Mouse (Mus musculus): ENCODE results near the gene Wdr75.

GRCm38 (mm10) chr1:45826148-45826547 lies 31.2 kb downstream of the Wdr75 start:
- no peak for TF ChIP-seq POLR2A (IDR thresholded peaks at IDR 0.05; ENCODE audit: low read depth, low read length)
- no peak for TF ChIP-seq CTCF (IDR thresholded peaks at IDR 0.05; ENCODE audit: extremely low read depth, insufficient read length, insufficient replicate concordance, low read depth, low read length)

Measured in small intestine, adult 2 months (tissue).